In genomic region chr17:83277948-83278924, GRCm38 (mm10) we compare ENCODE assay signal across 8 mouse cellular contexts.
DNase-seq lines count a peak whose midpoint lies in the region; ATAC-seq and TF ChIP-seq lines count a peak whose summit lies in the region.

No protein-coding gene starts in this region.

- H3K9ac ChIP-seq in midbrain, embryonic 16.5 days (ENCODE audit: low read depth, low read length) = peak overlapping the region; percentile 57; the same call in 1 of the 2 replicates

- H3K27me3 ChIP-seq in midbrain, embryonic 16.5 days (ENCODE audit: control insufficient read depth, insufficient read depth, low read depth, low read length) = no peaks in the 10 kb centered on the region; the same call in 1 of the 2 replicates

- no peaks in the 10 kb centered on the region for H3K9me3 ChIP-seq in midbrain, embryonic 16.5 days (replicated peaks; ENCODE audit: control insufficient read depth, low read length, poor library complexity, severe bottlenecking)

- no peaks in the 10 kb centered on the region for H3K36me3 ChIP-seq in midbrain, embryonic 16.5 days (ENCODE audit: control insufficient read depth, insufficient read depth, low read length)

- peak; percentile 39 for ATAC-seq in inflammation-experienced regulatory T-cells, adult 6 months
- ATAC-seq in midbrain, embryonic 16.5 days = no peak

- no peak for TF ChIP-seq POLR2A in bone marrow, adult 2 months (IDR thresholded peaks at IDR 0.05; ENCODE audit: borderline replicate concordance, control insufficient read depth, low read depth, low read length)

- H3K4me3 ChIP-seq in gastrocnemius, adult 2 months = peak overlapping the region; percentile 86
- peak overlapping the region; percentile 48 for H3K4me3 ChIP-seq in bone marrow, adult 2 months (replicated peaks; ENCODE audit: control insufficient read depth, low read depth, low read length)
- H3K4me3 ChIP-seq in midbrain, embryonic 16.5 days (ENCODE audit: low read depth, low read length) = no peak overlapping the region

- peak overlapping the region; percentile 95 for H3K27ac ChIP-seq in gastrocnemius, adult 2 months
- H3K27ac ChIP-seq in bone marrow, adult 2 months (ENCODE audit: control insufficient read depth, insufficient read depth, low read depth, low read length, poor library complexity) = peak overlapping the region; percentile 96
- H3K27ac ChIP-seq in midbrain, embryonic 16.5 days (ENCODE audit: low read length) = no peak overlapping the region

- H3K4me1 ChIP-seq in bone marrow, adult 2 months (ENCODE audit: control insufficient read depth, insufficient read depth, low read length) = peaks cover 9% of the 10 kb centered on the region
- peaks cover 10% of the 10 kb centered on the region for H3K4me1 ChIP-seq in midbrain, embryonic 16.5 days (ENCODE audit: control insufficient read depth, insufficient read depth, low read length)

- TF ChIP-seq CTCF in gastrocnemius, adult 2 months (IDR thresholded peaks at IDR 0.05) = no peak
- no peak for TF ChIP-seq CTCF in bone marrow, adult 2 months (IDR thresholded peaks at IDR 0.05; ENCODE audit: control insufficient read depth, insufficient read depth, low read length)

- no peak for DNase-seq in gastrocnemius, adult 2 months
- no peak for DNase-seq in gastrocnemius, adult 18-20 months (ENCODE audit: low spot score)
- DNase-seq in urinary bladder, postnatal 14 days (ENCODE audit: low spot score) = no peak
- no peak for DNase-seq in adrenal gland, adult 2 months
- no peak for DNase-seq in retina, embryonic 14.5 days (ENCODE audit: low spot score)

- intact Hi-C loops in gastrocnemius, adult 2 months (cut with DNase I) = loop anchor here (2.0 kb wide), 1 partner anchor 73 kb away; the partner anchor contains the start of gene Eml4

- WGBS in bone marrow, adult 2 months = 9% methylated on average over 14 of the region's 14 CpGs
- WGBS in midbrain, embryonic 16.5 days = 78% methylated on average over 14 of the region's 14 CpGs

- peak overlapping the region; percentile 46 for H3K4me2 ChIP-seq in midbrain, embryonic 16.5 days (ENCODE audit: low read length)
